Mouse (Mus musculus) myocyte (in vitro differentiated cells): Measurements from ENCODE around the gene Plxnb2.
A peak's percentile ranks its signal among the peaks of the same experiment; 100 is the strongest.

Experiments
- CEBPB ChIP-seq: IDR thresholded peaks from 2 replicates; pipeline ENCODE4 v1.6.1; 2011; ENCODE audit warnings: mild to moderate bottlenecking, moderate library complexity; ENCODE audit not compliant: poor library complexity, insufficient read depth, severe bottlenecking
- E2F4 ChIP-seq: IDR thresholded peaks from one replicate; pipeline ENCODE4 v1.6.1; 2011; ENCODE audit warnings: mild to moderate bottlenecking, control low read depth, moderate library complexity; ENCODE audit not compliant: insufficient read depth
- MAX ChIP-seq: IDR thresholded peaks from one replicate; pipeline ENCODE4 v1.6.1; 2011; ENCODE audit warnings: low read depth, mild to moderate bottlenecking, control low read depth
- MYOD1 ChIP-seq, 3 experiments: IDR thresholded peaks; one replicate each; pipeline ENCODE4 v1.6.1; 2011; ENCODE audit warnings: control low read depth in 2 of 3, low read depth in 2 of 3, mild to moderate bottlenecking in 2 of 3, moderate library complexity in 1 of 3; ENCODE audit not compliant: insufficient read length in 2 of 3, control insufficient read depth in 1 of 3
- MYOG ChIP-seq, 3 experiments: IDR thresholded peaks; one replicate each; pipeline ENCODE4 v1.6.1; 2011; ENCODE audit warnings: control low read depth in 2 of 3, low read depth in 2 of 3, mild to moderate bottlenecking in 2 of 3; ENCODE audit not compliant: insufficient read length in 2 of 3, control insufficient read depth in 1 of 3, insufficient read depth in 1 of 3
- POLR2A ChIP-seq: IDR thresholded peaks from one replicate; pipeline ENCODE4 v1.6.1; 2011; ENCODE audit warnings: low read depth, mild to moderate bottlenecking, control low read depth, moderate library complexity; ENCODE audit not compliant: insufficient read length
- POLR2AphosphoS2 ChIP-seq: IDR thresholded peaks from one replicate; pipeline ENCODE4 v1.6.1; 2011; ENCODE audit warnings: low read depth, control low read depth; ENCODE audit not compliant: insufficient read length
- REST ChIP-seq: IDR thresholded peaks from one replicate; pipeline ENCODE4 v1.6.1; 2011; ENCODE audit warnings: mild to moderate bottlenecking, control low read depth, moderate library complexity; ENCODE audit not compliant: insufficient read depth, insufficient read length
- SRF ChIP-seq: IDR thresholded peaks from one replicate; pipeline ENCODE4 v1.6.1; 2011; ENCODE audit warnings: low read depth; ENCODE audit not compliant: control insufficient read depth, insufficient read length
- TCF12 ChIP-seq: IDR thresholded peaks from one replicate; pipeline ENCODE4 v1.6.1; 2011; ENCODE audit warnings: mild to moderate bottlenecking, control low read depth; ENCODE audit not compliant: poor library complexity, insufficient read depth, severe bottlenecking
- USF1 ChIP-seq: IDR thresholded peaks from one replicate; pipeline ENCODE4 v1.6.1; 2011; ENCODE audit warnings: low read depth, mild to moderate bottlenecking, control low read depth, moderate library complexity

DNA sequence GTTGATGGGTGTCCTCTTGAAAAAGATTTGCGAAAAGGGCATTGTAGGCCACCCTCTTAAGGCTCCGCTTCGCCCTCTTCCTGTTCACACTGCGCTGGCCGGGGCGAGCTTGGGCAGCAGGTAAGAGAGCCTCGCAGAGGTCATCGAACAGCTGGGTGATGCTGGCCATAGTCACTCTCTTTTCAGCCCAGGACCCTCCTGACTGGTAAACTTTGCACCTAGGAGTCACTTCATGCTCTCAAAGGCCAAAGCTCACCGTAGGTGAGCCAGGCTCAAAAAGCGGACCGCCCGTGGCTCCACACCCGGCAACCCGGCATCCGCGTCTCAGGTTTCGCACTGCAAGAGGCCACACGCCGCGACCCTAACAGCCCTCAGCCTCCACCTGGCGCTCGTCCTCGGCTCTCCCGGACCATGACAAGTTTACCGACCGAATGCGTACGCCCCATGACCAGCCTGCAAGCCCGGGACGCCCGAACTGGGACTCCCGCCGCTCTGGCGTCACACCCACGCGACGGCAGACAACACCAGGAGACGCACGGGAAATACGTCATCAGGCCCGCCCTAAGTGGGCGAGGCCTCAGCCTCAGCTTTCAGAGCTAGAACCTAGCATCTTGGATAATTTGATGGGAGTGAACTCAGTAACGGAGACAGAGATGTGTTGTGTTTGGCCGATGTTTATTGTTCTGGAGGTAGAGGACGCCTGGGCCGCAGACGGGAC lies 57.8 kb downstream of the Plxnb2 start, which contains the start of gene Tubgcp6:
- TF ChIP-seq TCF12 = no peak
- no peak for TF ChIP-seq REST
- TF ChIP-seq MAX = no peak
- peak; percentile 94 for TF ChIP-seq POLR2A
- TF ChIP-seq USF1 = no peak
- TF ChIP-seq CEBPB = no peak
- peak in 1 of 3 experiments; percentile 45 for TF ChIP-seq MYOG (IDR thresholded peaks at IDR 0.05; ENCODE audit: control insufficient read depth in 1 of 3, insufficient read depth in 1 of 3, insufficient read length in 2 of 3, low read depth in 2 of 3)
- TF ChIP-seq E2F4 = peak; percentile 91
- no peak for TF ChIP-seq MYOD1 (IDR thresholded peaks at IDR 0.05; ENCODE audit: control insufficient read depth in 1 of 3, insufficient read length in 2 of 3, low read depth in 2 of 3)
- peak; percentile 96 for TF ChIP-seq POLR2AphosphoS2
- peak; percentile 96 for TF ChIP-seq SRF
